Mouse (Mus musculus) CH12.LX (cell line): ENCODE results near the gene Anapc16. TPM values are rescaled to one million over a fixed set of nuclear protein-coding genes. Genes with fewer than 3 reads are reported as not detected.

ENCODE experiments used
- DNase-seq: peaks from one replicate; pipeline ENCODE4 v3.0.0-alpha.2; 2013; ENCODE audit errors: extremely low read depth
- H3K27ac ChIP-seq: 2 replicates; pipeline ENCODE4 v1.5.1; 2012; ENCODE audit warnings: low read depth, mild to moderate bottlenecking, control low read depth, moderate library complexity; ENCODE audit not compliant: insufficient read depth
- H3K27me3 ChIP-seq: replicated peaks from 2 replicates; pipeline ENCODE3; 2012; ENCODE audit warnings: inconsistent platforms
- H3K36me3 ChIP-seq, 2 experiments: replicated peaks in 1 of 2; 2 replicates each; pipeline versions ENCODE3 to v1.6.1; 2012; ENCODE audit warnings: inconsistent platforms in 1 of 2, low read length in 1 of 2, mild to moderate bottlenecking in 1 of 2, mixed read lengths in 1 of 2, moderate library complexity in 1 of 2; ENCODE audit not compliant: control insufficient read depth in 1 of 2, insufficient read depth in 1 of 2
- H3K4me1 ChIP-seq, 2 experiments: 2 replicates each; pipeline ENCODE4 v1.6.1; 2012; ENCODE audit warnings: inconsistent platforms in 1 of 2, moderate library complexity in 1 of 2; ENCODE audit not compliant: insufficient read depth in 2 of 2, control insufficient read depth in 1 of 2
- H3K4me2 ChIP-seq: 2 replicates; pipeline ENCODE4 v1.6.1; 2012; ENCODE audit warnings: low read depth, mild to moderate bottlenecking, control low read depth; ENCODE audit not compliant: poor library complexity, insufficient read depth, severe bottlenecking
- H3K4me3 ChIP-seq, 3 experiments: fragments of 150-350 bp in 1 of 3; sonication (generic) in 1 of 3; replicated peaks in 1 of 3; 2 replicates each; pipeline versions ENCODE3 to v1.5.1; 2011 to 2012; ENCODE audit warnings: low read depth in 2 of 3, low read length in 2 of 3, mild to moderate bottlenecking in 2 of 3, moderate library complexity in 2 of 3, control low read depth in 1 of 3, improper control_type of control experiment in 1 of 3, inconsistent platforms in 1 of 3, mixed read lengths in 1 of 3; ENCODE audit not compliant: poor library complexity in 1 of 3
- H3K79me2 ChIP-seq: replicated peaks from 2 replicates; pipeline ENCODE4 v1.6.1; 2012; ENCODE audit warnings: mild to moderate bottlenecking, moderate library complexity; ENCODE audit not compliant: control insufficient read depth, poor library complexity, insufficient read depth, severe bottlenecking; ENCODE audit errors: extremely low read depth
- H3K9ac ChIP-seq: 2 replicates; pipeline ENCODE4 v1.6.1; 2012; ENCODE audit warnings: low read depth, mild to moderate bottlenecking, control low read depth, moderate library complexity; ENCODE audit not compliant: insufficient read depth
- H3K9me3 ChIP-seq: replicated peaks from 2 replicates; pipeline ENCODE3; 2012; ENCODE audit warnings: low read length, inconsistent platforms, mixed read lengths
- BHLHE40 ChIP-seq: IDR thresholded peaks from 2 replicates; pipeline ENCODE4 v1.6.1; 2011; ENCODE audit warnings: mild to moderate bottlenecking, low read depth, low read length, improper control_type of control experiment
- CHD1 ChIP-seq: IDR thresholded peaks from 2 replicates; pipeline ENCODE4 v1.6.1; 2012; ENCODE audit warnings: low read depth, low read length, improper control_type of control experiment, inconsistent platforms
- E2F4 ChIP-seq: IDR thresholded peaks from 2 replicates; pipeline ENCODE4 v1.6.1; 2011; ENCODE audit warnings: low read depth, low read length, improper control_type of control experiment; ENCODE audit not compliant: insufficient replicate concordance
- ELF1 ChIP-seq: IDR thresholded peaks from 2 replicates; pipeline ENCODE4 v1.6.1; 2014; ENCODE audit warnings: low read depth, mild to moderate bottlenecking, inconsistent platforms, low read length, improper control_type of control experiment
- ETS1 ChIP-seq: conservative IDR thresholded peaks from 2 replicates; pipeline ENCODE4 v1.6.1; 2012; ENCODE audit warnings: low read depth, mild to moderate bottlenecking, inconsistent platforms, low read length, improper control_type of control experiment, moderate library complexity
- HCFC1 ChIP-seq: IDR thresholded peaks from 2 replicates; pipeline ENCODE4 v1.6.1; 2012; ENCODE audit warnings: low read depth, mild to moderate bottlenecking, inconsistent platforms, low read length, improper control_type of control experiment
- IRF4 ChIP-seq: IDR thresholded peaks from 2 replicates; pipeline ENCODE4 v1.6.1; 2014; ENCODE audit warnings: low read depth, mild to moderate bottlenecking, inconsistent platforms, low read length, improper control_type of control experiment
- MAFK ChIP-seq: IDR thresholded peaks from 2 replicates; pipeline ENCODE4 v1.6.1; 2011; ENCODE audit warnings: low read length, improper control_type of control experiment; ENCODE audit not compliant: insufficient replicate concordance
- RCOR1 ChIP-seq: conservative IDR thresholded peaks from 2 replicates; pipeline ENCODE4 v1.6.1; 2012; ENCODE audit warnings: low read depth, mild to moderate bottlenecking, inconsistent platforms, low read length, improper control_type of control experiment
- SMC3 ChIP-seq: IDR thresholded peaks from 2 replicates; pipeline ENCODE4 v1.6.1; 2011; ENCODE audit warnings: low read depth, low read length, improper control_type of control experiment
- TCF12 ChIP-seq: IDR thresholded peaks from 2 replicates; pipeline ENCODE4 v1.6.1; 2014; ENCODE audit warnings: low read depth, mild to moderate bottlenecking, inconsistent platforms, low read length, improper control_type of control experiment
- UBTF ChIP-seq: IDR thresholded peaks from 2 replicates; pipeline ENCODE4 v1.6.1; 2012; ENCODE audit warnings: low read depth, mild to moderate bottlenecking, inconsistent platforms, low read length, improper control_type of control experiment, moderate library complexity
- ZC3H11A ChIP-seq: IDR thresholded peaks from 2 replicates; pipeline ENCODE4 v1.6.1; 2012; ENCODE audit warnings: low read depth, mild to moderate bottlenecking, inconsistent platforms, low read length, improper control_type of control experiment
- ZMIZ1 ChIP-seq: IDR thresholded peaks from 2 replicates; pipeline ENCODE4 v1.6.1; 2012; ENCODE audit warnings: low read depth, mild to moderate bottlenecking, inconsistent platforms, low read length, improper control_type of control experiment
- dilution Hi-C: fragments of 300-500 bp; cut with MboI; formaldehyde crosslinking; loops from 2 replicates; pipeline ENCODE4 v1.14.3; 2020; ENCODE audit warnings: low sequenced_read_pairs; ENCODE audit not compliant: extremely low pct_unique_long_range_greater_than_20kb, extremely low pct_ligation_motif_present
- in situ Hi-C: fragments of 300-500 bp; cut with MboI; formaldehyde crosslinking; loops from 3 replicates; pipeline ENCODE4 v1.14.3; 2019; ENCODE audit warnings: low sequenced_read_pairs, low pct_ligation_motif_present, low pct_unique_long_range_greater_than_20kb, mixed read lengths
- polyA plus RNA-seq: library from polyadenylated mRNA; unstranded; fragments of >175 nt; gene quantifications from 2 replicates; pipeline ENCODE4 v1.2.1, GENCODE M21; 2012; ENCODE audit warnings: low read depth; ENCODE audit not compliant: insufficient read length
- total RNA-seq, 2 experiments: library from RNA; depleted of rRNA; stranded (reverse); fragments of 300-350 nt in 1 of 2; fragments of >200 nt in 1 of 2; gene quantifications; 2 replicates each; pipeline ENCODE4 v1.2.3; 2012 to 2014

Anapc16 gene
- total and polyA plus RNA-seq, 3 experiments, result 43.9 to 67.6 (median 64.9) TPM

DNA sequence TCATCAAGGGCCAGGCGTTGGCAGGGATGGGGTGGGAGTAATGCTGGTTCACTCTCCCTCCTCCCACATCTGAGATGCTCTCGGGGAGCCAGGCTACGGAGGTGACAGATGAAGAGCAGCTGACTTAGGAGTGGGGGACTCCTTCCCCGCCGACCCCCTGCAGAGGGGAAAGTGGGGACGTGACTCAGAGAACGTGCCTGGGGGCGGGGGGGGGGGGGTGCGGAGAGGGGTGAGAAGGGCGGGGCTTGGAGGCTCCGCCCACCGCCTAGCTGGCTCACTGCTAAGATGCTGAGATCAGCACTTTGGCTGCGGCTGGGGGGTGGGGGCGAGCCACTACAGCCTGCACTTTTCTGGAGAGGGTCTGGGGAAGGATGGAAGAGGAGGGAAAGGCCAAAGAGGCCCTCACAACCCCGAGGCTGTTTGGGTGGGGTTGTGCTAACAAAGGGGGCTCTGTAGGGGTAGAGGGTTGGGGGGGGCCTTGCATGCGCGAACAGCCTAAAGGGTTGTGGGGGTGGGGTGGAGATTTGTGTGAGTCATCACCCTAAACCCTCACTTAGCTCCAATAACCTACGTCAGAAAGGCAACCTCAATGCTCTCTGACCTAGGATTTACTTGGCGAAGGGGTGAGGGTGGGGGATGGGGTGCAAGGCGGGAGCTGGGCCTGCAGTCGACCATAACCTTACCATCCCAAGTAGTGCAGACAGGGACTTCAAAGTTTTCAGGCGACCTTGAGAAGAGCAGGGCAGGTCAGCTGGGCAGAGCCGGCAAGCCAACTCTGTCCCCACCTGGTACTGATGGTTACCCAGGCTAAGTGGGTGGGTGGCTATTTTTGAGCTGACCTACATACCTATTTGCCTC is 38.2 kb downstream of the Anapc16 start:
- in situ Hi-C loops, result no loop called here
- Histone ChIP-seq H3K9me3 (peaks cover 3% of the 10 kb centered on the region), H3K4me2 (no peak overlapping the region)

DNA sequence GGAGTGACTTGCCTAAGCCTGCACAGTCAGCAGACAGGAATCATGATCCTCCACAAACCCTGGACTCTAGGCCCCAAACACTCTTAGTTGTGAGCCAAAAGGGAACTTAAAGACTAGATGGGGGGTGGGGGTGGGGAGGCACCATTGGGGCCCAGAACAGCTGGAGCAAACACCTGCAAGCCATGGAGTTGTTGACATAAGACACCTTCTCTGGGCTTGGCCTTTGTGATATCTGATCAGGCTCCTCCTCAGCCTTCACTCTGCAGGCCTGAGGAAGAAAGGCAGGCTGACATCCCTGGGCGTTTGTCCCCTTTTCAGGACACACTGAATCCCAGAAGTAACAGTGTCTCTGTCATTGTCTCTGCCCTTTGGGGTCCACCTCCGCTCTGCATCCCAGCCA is 39.3 kb downstream of the Anapc16 start:
- Histone ChIP-seq H3K27me3 (no peaks in the 10 kb centered on the region), H3K9me3 (peaks cover 3% of the 10 kb centered on the region), H3K27ac (no peak overlapping the region), H3K36me3 (no peaks in the 10 kb centered on the region), H3K4me1 (peaks cover 8 to 27% of the 10 kb centered on the region in 2 experiments), H3K79me2 (no peaks in the 10 kb centered on the region), H3K4me3 (no peak overlapping the region), H3K4me2 (no peak overlapping the region), H3K9ac (no peak overlapping the region)
- TF ChIP-seq SMC3, result no peak
- no peak for TF ChIP-seq UBTF
- no peak for TF ChIP-seq IRF4
- TF ChIP-seq BHLHE40, result 0 out of 2 replicates have a peak, but pooled peaks have one; percentile 16
- peak; percentile 45 for TF ChIP-seq ETS1
- TF ChIP-seq HCFC1, result no peak
- peak; percentile 73; the same call in 1 of the 2 replicates for TF ChIP-seq TCF12
- TF ChIP-seq CHD1, result no peak
- DNase-seq, result no peak
- dilution Hi-C loops, result no loop called here
- in situ Hi-C loops, result no loop called here

More for the DNA sequence above, 38.2 kb downstream of the Anapc16 start:
- Histone ChIP-seq H3K79me2 (no peaks in the 10 kb centered on the region), H3K4me3 (no peak overlapping the region), H3K27ac (no peak overlapping the region), H3K4me1 (peaks cover 4 to 21% of the 10 kb centered on the region in 2 experiments), H3K36me3 (no peaks in the 10 kb centered on the region), H3K9ac (no peak overlapping the region), H3K27me3 (no peaks in the 10 kb centered on the region)
- TF ChIP-seq E2F4 (no peak), ELF1 (no peak), RCOR1 (no peak), ZC3H11A (no peak), MAFK (peak; percentile 83), ZMIZ1 (no peak)
- dilution Hi-C loops, result no loop called here
- no peak for DNase-seq
